ENCODE assay signal across 17 mouse cellular contexts in the genomic region with DNA sequence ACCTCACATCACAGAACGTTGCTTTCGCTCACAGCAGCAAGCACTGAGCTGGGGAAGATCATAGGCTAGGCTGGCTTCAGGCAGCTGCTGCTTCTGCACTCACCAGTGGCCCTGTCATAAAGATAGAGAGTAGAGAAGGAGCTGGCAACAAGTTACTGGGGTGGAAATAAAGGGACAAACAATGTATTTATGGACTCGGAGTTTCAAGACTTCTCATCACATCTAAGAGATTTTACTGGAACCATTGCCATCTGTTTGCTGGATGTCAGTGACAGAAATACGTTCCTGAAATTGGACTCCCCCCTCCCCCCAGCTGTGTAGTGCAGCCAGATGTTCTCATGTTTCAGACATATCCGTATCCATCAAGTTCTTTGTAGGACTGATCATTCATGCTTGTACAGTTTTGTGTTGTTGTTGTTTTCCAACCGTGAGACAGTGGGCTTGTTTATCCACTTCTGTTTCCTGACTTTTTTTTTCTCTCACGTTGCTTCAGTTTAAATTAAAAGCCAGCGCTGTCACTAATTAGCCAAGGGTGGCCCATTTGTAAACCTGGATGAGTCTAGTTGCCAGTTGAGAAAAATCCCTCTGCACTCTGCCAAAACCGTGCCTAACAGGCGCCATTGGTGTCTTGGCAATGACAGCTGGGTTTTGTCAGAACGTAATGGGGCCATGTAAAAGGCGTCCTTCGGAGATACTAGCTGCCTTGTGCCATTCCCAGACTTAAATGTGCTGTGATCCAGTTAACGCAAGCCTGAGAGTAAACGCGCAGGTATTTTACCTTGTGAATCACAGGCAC.
A peak's percentile ranks its signal among the peaks of the same experiment; 100 is the strongest.
DNase-seq lines count a peak whose midpoint lies in the region; ATAC-seq lines count a peak whose summit lies in the region.
"Had no signal": no experiment of that assay in that cellular context is flagged by ENCODE, and none has a peak within 500 bp of the region (broad histone marks: within the 10 kb centered on the region; RNA-seq: fewer than 3 reads in every experiment).

No protein-coding gene starts in this region.

- H3K4me2 ChIP-seq in embryonic facial prominence, embryonic 14.5 days (ENCODE audit: low read depth, low read length): peak overlapping the region; percentile 11; the same call in 1 of the 2 replicates
- H3K4me2 ChIP-seq: heart, embryonic 15.5 days; neural tube, embryonic 12.5 days; stomach, embryonic 15.5 days had no signal

- H3K27ac ChIP-seq in embryonic facial prominence, embryonic 14.5 days (replicated peaks; ENCODE audit: low read depth, low read length): peak overlapping the region; percentile 23; the same call in 1 of the 2 replicates
- H3K27ac ChIP-seq: heart, embryonic 15.5 days; neural tube, embryonic 12.5 days; stomach, embryonic 15.5 days had no signal

- H3K27me3 ChIP-seq in embryonic facial prominence, embryonic 14.5 days (replicated peaks; ENCODE audit: control insufficient read depth, insufficient read depth, low read length): no peaks in the 10 kb centered on the region
- H3K27me3 ChIP-seq: heart, embryonic 15.5 days; neural tube, embryonic 12.5 days; stomach, embryonic 15.5 days had no signal

- no peak overlapping the region for H3K4me3 ChIP-seq in embryonic facial prominence, embryonic 14.5 days (ENCODE audit: low read depth, low read length)
- H3K4me3 ChIP-seq: heart, embryonic 15.5 days; neural tube, embryonic 12.5 days; stomach, embryonic 15.5 days had no signal

- H3K9me3 ChIP-seq in embryonic facial prominence, embryonic 14.5 days (ENCODE audit: control insufficient read depth, low read length): no peaks in the 10 kb centered on the region
- H3K9me3 ChIP-seq: heart, embryonic 15.5 days; neural tube, embryonic 12.5 days; stomach, embryonic 15.5 days had no signal

- peak; percentile 9 for DNase-seq in kidney, adult 11 months
- DNase-seq in kidney, postnatal 14 days: no peak
- peak; percentile 6 for DNase-seq in embryo, embryonic 10 days (ENCODE audit: low spot score)
- DNase-seq in embryonic facial prominence, embryonic 14.5 days (ENCODE audit: low spot score): peak; percentile 69
- DNase-seq in kidney, postnatal 4 days: peak; percentile 32 to 51
- DNase-seq in thymus, postnatal 0 days (ENCODE audit: low spot score): no peak
- DNase-seq in right cerebral cortex, adult 2 months (ENCODE audit: low spot score in 2 of 2): no peak
- DNase-seq in heart, postnatal 14 days: no peak
- DNase-seq: cerebellum, adult 9-11 months; gastrocnemius, postnatal 14 days; layer of hippocampus, adult 9-11 months; liver; right cerebral cortex, postnatal 14 days had no signal

- H3K36me3 ChIP-seq in embryonic facial prominence, embryonic 14.5 days (ENCODE audit: control insufficient read depth, insufficient read depth, low read length): no peaks in the 10 kb centered on the region
- H3K36me3 ChIP-seq: heart, embryonic 15.5 days; neural tube, embryonic 12.5 days; stomach, embryonic 15.5 days had no signal

- 41% methylated on average over 16 of the region's 16 CpGs for WGBS in embryonic facial prominence, embryonic 14.5 days

- intact Hi-C loops in heart, postnatal 14 days (cut with DNase I): no loop called here

- ATAC-seq in embryonic facial prominence, embryonic 14.5 days (ENCODE audit: low read depth): no peak
- ATAC-seq: hindbrain, embryonic 16.5 days had no signal

- H3K4me1 ChIP-seq in embryonic facial prominence, embryonic 14.5 days (ENCODE audit: control insufficient read depth, insufficient read depth, low read length): peaks cover 13% of the 10 kb centered on the region
- H3K4me1 ChIP-seq: heart, embryonic 15.5 days; neural tube, embryonic 12.5 days; stomach, embryonic 15.5 days had no signal

- H3K9ac ChIP-seq in embryonic facial prominence, embryonic 14.5 days (ENCODE audit: low read depth, low read length): no peak overlapping the region
- H3K9ac ChIP-seq: heart, embryonic 15.5 days; neural tube, embryonic 12.5 days; stomach, embryonic 15.5 days had no signal

Comparison
In these comparisons a context has a peak if more than half of its experiments do, and no peak if none do; other contexts are left out.
1. DNase-seq: peak in kidney, adult 11 months (single experiment), embryo, embryonic 10 days (single experiment), embryonic facial prominence, embryonic 14.5 days (single experiment) and kidney, postnatal 4 days (2 of 2); none in kidney, postnatal 14 days (single experiment), thymus, postnatal 0 days (single experiment), right cerebral cortex, adult 2 months (0 of 2) and heart, postnatal 14 days (0 of 2).